Mouse (Mus musculus) limb, embryonic 12.5 days (tissue): ENCODE data around the gene Hs2st1. TPM values are rescaled to one million over a fixed set of nuclear protein-coding genes. Genes with fewer than 3 reads are reported as not detected.

Source experiments
- ATAC-seq: fragments of 200-750 bp; cut with Nextera tagmentation; 2 replicates; pipeline ENCODE4 v1.8.0; 2017; ENCODE audit warnings: low read depth, moderate TSS enrichment; ENCODE audit not compliant: insufficient number of reproducible peaks, insufficient read depth, low FRiP score, low TSS enrichment
- H3K27ac ChIP-seq: fragments of 300-500 bp; sonication (generic); 2 replicates; pipeline ENCODE4 v1.5.1; 2016; ENCODE audit warnings: mild to moderate bottlenecking, moderate library complexity
- H3K27me3 ChIP-seq: fragments of 300-500 bp; sonication (generic); 2 replicates; pipeline ENCODE4 v1.6.1; 2016; ENCODE audit warnings: mild to moderate bottlenecking, moderate library complexity
- H3K36me3 ChIP-seq: fragments of 300-500 bp; sonication (generic); 2 replicates; pipeline ENCODE4 v1.6.1; 2016; ENCODE audit warnings: mild to moderate bottlenecking, moderate library complexity
- H3K4me1 ChIP-seq: fragments of 300-500 bp; sonication (generic); replicated peaks from 2 replicates; pipeline ENCODE4 v1.6.1; 2016
- H3K4me2 ChIP-seq: fragments of 300-500 bp; sonication (generic); 2 replicates; pipeline ENCODE4 v1.6.1; 2016; ENCODE audit warnings: mild to moderate bottlenecking, moderate library complexity
- H3K4me3 ChIP-seq: fragments of 300-500 bp; sonication (generic); replicated peaks from 2 replicates; pipeline ENCODE4 v1.5.1; 2016; ENCODE audit warnings: mild to moderate bottlenecking
- H3K9ac ChIP-seq: fragments of 300-500 bp; sonication (generic); replicated peaks from 2 replicates; pipeline ENCODE4 v1.6.1; 2016; ENCODE audit warnings: mild to moderate bottlenecking, moderate library complexity
- H3K9me3 ChIP-seq: fragments of 300-500 bp; sonication (generic); 2 replicates; pipeline ENCODE4 v1.6.1; 2016; ENCODE audit warnings: mild to moderate bottlenecking, moderate library complexity
- WGBS: fragments of 180-500 bp; shearing (Covaris S2); methylation state at CpG from one replicate; pipeline ENCODE4 v1.1.7; 2016; 5-methylcytosine and 5-hydroxymethylcytosine counted together
- polyA plus RNA-seq: library from polyadenylated mRNA; unstranded; fragments of >200 nt; fragmentation: Nextera tagmentation; extraction: Ambion mirVana; gene quantifications from 2 replicates; pipeline ENCODE4 v1.2.1, GENCODE M21; 2016

The Hs2st1 gene
- polyA plus RNA-seq, 1 experiment from 2014 or later, result 20.8 TPM

DNA sequence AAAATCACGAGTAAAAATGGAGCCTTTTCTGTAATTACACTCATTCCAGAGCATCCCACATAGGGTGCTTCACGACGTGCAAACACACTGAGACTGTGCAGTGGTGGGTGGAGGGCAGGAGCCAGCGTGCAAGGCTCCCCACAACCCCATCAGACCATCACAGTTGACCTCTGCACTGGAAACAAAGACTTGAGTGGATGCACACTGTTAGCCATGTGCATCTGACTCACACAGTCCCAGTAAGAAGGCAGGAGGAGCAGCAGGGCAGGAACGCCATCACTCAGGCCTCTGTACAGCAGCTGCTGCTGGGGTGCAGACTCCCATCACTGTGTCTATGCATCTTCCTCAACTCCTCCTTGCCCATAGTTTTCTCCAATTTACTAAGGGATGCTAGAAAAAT is 75.1 kb downstream of the Hs2st1 start:
- Histone ChIP-seq H3K9ac (no peak overlapping the region), H3K27ac (no peak overlapping the region), H3K36me3 (no peaks in the 10 kb centered on the region), H3K4me2 (no peak overlapping the region), H3K27me3 (no peaks in the 10 kb centered on the region), H3K4me3 (no peak overlapping the region), H3K9me3 (no peaks in the 10 kb centered on the region), H3K4me1 (no peaks in the 10 kb centered on the region)
- 73% methylated on average over 5 of the region's 5 CpGs for WGBS
- no peak for ATAC-seq

- no peak overlapping the region for H3K9ac ChIP-seq
- H3K27me3 ChIP-seq, result no peaks in the 10 kb centered on the region
- H3K9me3 ChIP-seq, result no peaks in the 10 kb centered on the region
- no peaks in the 10 kb centered on the region for H3K4me1 ChIP-seq
- H3K36me3 ChIP-seq, result no peaks in the 10 kb centered on the region
- no peak overlapping the region for H3K27ac ChIP-seq
- ATAC-seq, result no peak
- 87% methylated on average over 2 of the region's 2 CpGs for WGBS
- H3K4me3 ChIP-seq, result no peak overlapping the region
- H3K4me2 ChIP-seq, result no peak overlapping the region
Measured at GRCm38 (mm10) chr3:144488787-144489186, 81.2 kb downstream of the Hs2st1 start.

- WGBS, result 83% methylated on average over 5 of the region's 5 CpGs
- no peak for ATAC-seq
- Histone ChIP-seq H3K27ac (no peak overlapping the region), H3K9me3 (no peaks in the 10 kb centered on the region), H3K36me3 (no peaks in the 10 kb centered on the region), H3K4me1 (peaks cover 10% of the 10 kb centered on the region), H3K4me2 (no peak overlapping the region), H3K27me3 (no peaks in the 10 kb centered on the region), H3K4me3 (no peak overlapping the region), H3K9ac (no peak overlapping the region)
Measured at GRCm38 (mm10) chr3:144480595-144480994, 89.4 kb downstream of the Hs2st1 start.

DNA sequence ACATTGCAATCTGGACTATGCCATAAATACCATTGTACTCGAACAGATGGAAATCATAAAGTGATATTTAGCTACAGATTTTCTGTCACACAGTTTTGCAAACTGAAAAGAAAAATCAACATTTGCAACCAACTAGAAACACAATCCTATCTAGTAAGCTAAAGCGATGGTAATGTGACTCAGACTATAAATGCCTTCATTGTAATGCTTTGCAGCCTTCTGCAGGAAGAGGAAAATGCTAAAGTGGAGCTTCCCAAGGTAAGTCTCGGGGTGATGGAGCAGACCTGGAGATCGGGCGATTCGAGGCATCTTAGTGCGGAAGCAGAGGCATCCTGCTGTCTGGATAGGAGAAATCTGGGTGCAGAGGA is 91.6 kb downstream of the Hs2st1 start:
- H3K4me3 ChIP-seq, result no peak overlapping the region
- WGBS, result 88% methylated on average over 7 of the region's 7 CpGs
- H3K4me2 ChIP-seq, result no peak overlapping the region
- no peaks in the 10 kb centered on the region for H3K9me3 ChIP-seq
- no peaks in the 10 kb centered on the region for H3K27me3 ChIP-seq
- H3K4me1 ChIP-seq, result peaks cover 10% of the 10 kb centered on the region
- H3K9ac ChIP-seq, result no peak overlapping the region
- ATAC-seq, result no peak
- H3K27ac ChIP-seq, result no peak overlapping the region
- H3K36me3 ChIP-seq, result no peaks in the 10 kb centered on the region

GRCm38 (mm10) chr3:144477707-144478426 is 92.1 kb downstream of the Hs2st1 start:
- WGBS, result 92% methylated on average over 12 of the region's 12 CpGs
- Histone ChIP-seq H3K4me1 (peaks cover 10% of the 10 kb centered on the region), H3K36me3 (no peaks in the 10 kb centered on the region), H3K27ac (no peak overlapping the region), H3K4me2 (no peak overlapping the region), H3K4me3 (no peak overlapping the region), H3K9ac (no peak overlapping the region), H3K9me3 (no peaks in the 10 kb centered on the region), H3K27me3 (no peaks in the 10 kb centered on the region)
- no peak for ATAC-seq

DNA sequence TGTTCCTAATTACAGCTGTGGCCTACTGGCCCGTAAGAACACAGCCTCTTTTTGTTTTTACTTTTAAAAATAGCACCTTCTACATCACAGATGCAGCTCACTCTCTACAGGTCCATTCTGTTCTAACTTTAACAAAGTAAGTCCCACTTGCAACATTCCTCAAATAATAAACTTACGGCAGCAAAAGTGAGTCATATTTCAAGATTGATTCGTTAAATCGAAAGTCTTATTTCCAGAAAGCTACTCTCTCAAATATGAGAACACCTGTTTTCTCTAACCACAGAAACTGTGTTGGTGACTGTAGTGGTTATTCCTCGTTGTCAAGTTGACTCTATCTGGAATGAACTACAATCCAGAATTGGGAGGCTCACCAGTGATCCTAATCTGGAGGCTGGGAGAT is 94.1 kb downstream of the Hs2st1 start:
- 88% methylated on average over 5 of the region's 5 CpGs for WGBS
- H3K27ac ChIP-seq, result no peak overlapping the region
- H3K36me3 ChIP-seq, result no peaks in the 10 kb centered on the region
- no peak for ATAC-seq
- H3K4me3 ChIP-seq, result no peak overlapping the region
- H3K4me1 ChIP-seq, result peaks cover 25% of the 10 kb centered on the region
- H3K27me3 ChIP-seq, result no peaks in the 10 kb centered on the region
- no peak overlapping the region for H3K9ac ChIP-seq
- H3K4me2 ChIP-seq, result no peak overlapping the region
- H3K9me3 ChIP-seq, result no peaks in the 10 kb centered on the region

DNA sequence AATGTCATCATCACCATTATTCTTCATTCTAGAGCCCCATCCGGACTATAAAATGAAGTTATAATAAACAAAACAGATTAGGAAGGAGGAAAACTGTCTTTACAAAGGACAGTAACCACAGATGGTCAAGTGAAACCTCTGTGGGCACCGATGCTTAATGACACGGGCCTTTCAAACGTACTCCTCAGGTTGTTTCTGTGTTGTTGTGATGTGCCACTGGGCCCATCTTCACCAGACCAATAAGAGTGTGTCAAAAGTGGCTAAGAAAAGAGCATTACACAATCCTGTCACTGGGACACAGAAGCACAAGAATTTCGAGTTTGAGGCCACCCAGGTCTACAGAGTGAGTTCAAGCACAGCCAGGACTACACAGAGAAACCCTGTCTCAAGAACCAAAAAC is 95.3 kb downstream of the Hs2st1 start:
- no peak overlapping the region for H3K27ac ChIP-seq
- H3K4me1 ChIP-seq, result peaks cover 27% of the 10 kb centered on the region
- no peak for ATAC-seq
- no peak overlapping the region for H3K9ac ChIP-seq
- 88% methylated on average over 5 of the region's 5 CpGs for WGBS
- no peaks in the 10 kb centered on the region for H3K9me3 ChIP-seq
- no peaks in the 10 kb centered on the region for H3K27me3 ChIP-seq
- no peaks in the 10 kb centered on the region for H3K36me3 ChIP-seq
- H3K4me3 ChIP-seq, result no peak overlapping the region
- no peak overlapping the region for H3K4me2 ChIP-seq

DNA sequence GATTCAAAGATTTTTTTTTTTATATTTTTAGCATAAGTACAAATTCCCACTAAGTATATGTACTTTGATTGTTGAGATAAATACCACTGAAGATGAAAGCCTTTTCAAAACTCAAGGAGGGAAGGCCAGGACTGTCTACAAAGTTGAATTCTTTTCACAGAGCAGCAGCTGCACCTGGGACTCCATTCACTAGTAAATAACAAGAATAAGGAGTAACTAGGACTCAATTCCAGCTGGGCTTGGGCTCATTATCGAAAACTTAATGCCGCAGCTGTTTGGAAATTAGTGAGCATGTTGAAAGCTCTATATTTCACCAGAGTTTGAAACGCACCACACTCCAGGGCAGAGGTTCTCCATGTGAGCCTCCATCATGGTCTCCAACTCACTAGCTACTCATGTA is 98.0 kb downstream of the Hs2st1 start:
- Histone ChIP-seq H3K27ac (no peak overlapping the region), H3K9me3 (no peaks in the 10 kb centered on the region), H3K9ac (no peak overlapping the region), H3K4me1 (peaks cover 19% of the 10 kb centered on the region), H3K27me3 (no peaks in the 10 kb centered on the region), H3K4me2 (no peak overlapping the region), H3K4me3 (no peak overlapping the region), H3K36me3 (no peaks in the 10 kb centered on the region)
- WGBS, result 40% methylated on average over 3 of the region's 3 CpGs
- ATAC-seq, result no peak

DNA sequence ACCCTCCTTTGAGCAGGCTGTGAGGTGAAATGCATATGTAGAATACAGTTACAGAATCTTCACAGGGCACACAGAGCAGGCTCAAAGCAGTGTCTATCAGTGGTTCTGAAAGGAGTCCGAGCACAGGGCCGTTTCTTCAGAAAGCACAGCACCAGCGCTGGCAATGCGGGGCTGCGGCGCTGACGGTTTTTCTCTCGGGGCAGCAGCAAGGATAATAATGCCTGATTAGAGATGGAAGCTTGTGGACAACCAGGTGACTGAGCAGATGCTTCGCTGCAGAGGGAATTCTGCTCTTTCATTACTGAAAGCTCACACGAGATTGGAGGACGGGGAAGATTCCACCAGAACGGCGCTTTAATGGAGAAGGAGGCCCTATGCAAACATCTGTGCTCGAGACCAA is 99.1 kb downstream of the Hs2st1 start:
- peaks cover 19% of the 10 kb centered on the region for H3K4me1 ChIP-seq
- H3K27me3 ChIP-seq, result no peaks in the 10 kb centered on the region
- WGBS, result 74% methylated on average over 14 of the region's 14 CpGs
- no peak overlapping the region for H3K27ac ChIP-seq
- no peak overlapping the region for H3K4me2 ChIP-seq
- H3K9me3 ChIP-seq, result no peaks in the 10 kb centered on the region
- H3K36me3 ChIP-seq, result no peaks in the 10 kb centered on the region
- H3K9ac ChIP-seq, result no peak overlapping the region
- no peak for ATAC-seq
- H3K4me3 ChIP-seq, result no peak overlapping the region

DNA sequence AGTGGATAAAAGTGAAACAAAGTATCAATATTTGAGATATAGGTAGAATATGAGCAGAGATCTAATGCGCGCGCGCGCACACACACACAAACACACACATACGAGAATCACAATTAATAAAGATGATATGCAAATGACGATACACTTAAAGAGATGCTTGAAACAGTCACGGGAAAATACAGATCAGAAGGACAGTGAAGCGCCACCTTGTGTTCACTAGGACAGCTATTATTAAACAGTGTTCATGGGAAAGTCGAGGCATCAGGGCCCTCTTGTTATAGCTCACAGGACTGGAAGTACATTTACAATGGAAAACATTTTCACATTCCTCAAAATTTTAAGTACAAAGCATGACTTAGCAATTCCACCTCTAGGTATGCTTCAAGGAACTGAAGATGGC is 102.5 kb downstream of the Hs2st1 start:
- H3K4me3 ChIP-seq, result no peak overlapping the region
- ATAC-seq, result no peak
- no peak overlapping the region for H3K27ac ChIP-seq
- no peaks in the 10 kb centered on the region for H3K27me3 ChIP-seq
- 79% methylated on average over 10 of the region's 10 CpGs for WGBS
- peaks cover 4% of the 10 kb centered on the region; the same call in 1 of the 2 replicates for H3K36me3 ChIP-seq
- no peak overlapping the region for H3K9ac ChIP-seq
- H3K4me2 ChIP-seq, result no peak overlapping the region
- peaks cover 18% of the 10 kb centered on the region for H3K4me1 ChIP-seq
- no peaks in the 10 kb centered on the region for H3K9me3 ChIP-seq

DNA sequence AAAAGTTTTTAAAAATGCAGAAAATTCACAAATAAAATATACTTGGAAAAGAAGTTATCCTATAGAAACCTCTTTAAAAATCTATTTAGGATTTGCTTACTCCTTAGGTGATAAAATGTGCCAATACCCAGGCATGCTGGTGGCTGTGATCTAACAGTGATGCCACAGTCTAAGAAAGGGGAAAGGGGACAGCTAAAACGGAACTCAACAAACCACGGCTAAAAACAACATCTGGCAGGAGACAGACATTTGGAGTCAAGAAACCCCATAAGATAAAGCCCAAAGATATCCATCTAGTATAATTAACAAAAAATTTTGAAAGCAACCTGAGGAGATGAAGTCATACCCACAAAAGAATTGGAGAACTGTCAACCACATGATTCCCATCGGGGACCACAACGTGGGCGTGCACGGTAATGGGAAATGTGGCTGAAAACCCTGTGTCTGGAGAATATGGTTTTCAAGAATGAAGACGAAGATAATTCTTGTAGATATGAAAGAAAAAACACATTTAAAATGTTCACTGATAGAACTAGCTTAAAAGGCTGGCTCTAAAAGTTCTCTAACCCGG is 103.8 kb downstream of the Hs2st1 start:
- 0 out of 2 replicates have a peak, but pooled peaks cover 6% of the 10 kb centered on the region for H3K4me1 ChIP-seq
- WGBS, result 93% methylated on average over 8 of the region's 8 CpGs

DNA sequence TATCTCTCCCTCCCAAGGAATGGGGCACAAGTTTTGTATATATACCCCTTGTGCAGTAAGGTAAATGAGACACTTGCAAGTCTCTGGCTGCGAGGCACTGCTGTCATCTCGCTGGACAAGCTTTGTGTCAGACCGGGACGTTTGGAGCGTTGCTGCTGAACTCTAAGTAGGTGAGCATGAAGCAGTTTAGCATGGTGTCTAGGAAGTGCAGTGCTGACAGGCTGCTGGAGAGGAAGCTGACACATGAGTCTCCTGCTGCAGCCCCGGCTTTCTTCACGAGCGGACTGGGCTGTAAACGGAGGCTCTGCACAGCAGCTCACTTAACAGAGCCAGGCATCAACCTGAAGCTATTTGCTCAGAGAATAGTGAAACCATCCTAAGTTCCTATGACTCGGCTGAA is 107.3 kb downstream of the Hs2st1 start:
- Histone ChIP-seq H3K4me2 (no peak overlapping the region), H3K36me3 (peaks cover 12% of the 10 kb centered on the region; the same call in 1 of the 2 replicates), H3K27me3 (no peaks in the 10 kb centered on the region), H3K27ac (no peak overlapping the region), H3K4me3 (no peak overlapping the region), H3K9me3 (no peaks in the 10 kb centered on the region), H3K4me1 (peaks cover 12% of the 10 kb centered on the region), H3K9ac (no peak overlapping the region)
- ATAC-seq, result no peak
- WGBS, result 72% methylated on average over 10 of the region's 10 CpGs

More for the DNA sequence above, 103.8 kb downstream of the Hs2st1 start:
- Histone ChIP-seq H3K9me3 (no peaks in the 10 kb centered on the region), H3K4me3 (no peak overlapping the region), H3K4me2 (no peak overlapping the region), H3K9ac (no peak overlapping the region), H3K27me3 (no peaks in the 10 kb centered on the region), H3K27ac (no peak overlapping the region), H3K36me3 (peaks cover 12% of the 10 kb centered on the region; the same call in 1 of the 2 replicates)
- no peak for ATAC-seq
